Mouse (Mus musculus): ENCODE measurements around the gene Pagr1a.

Pagr1a gene

GRCm38 (mm10) chr7:127007313-127008024, 9.7 kb downstream of the Pagr1a start:
- DNase-seq (ENCODE audit: extremely low read depth, low read depth, low spot score) = no peak

- DNase-seq (ENCODE audit: extremely low read depth, low read depth, low spot score) = no peak
These were observed 12.9 kb downstream of the Pagr1a start for GRCm38 (mm10) chr7:127004122-127004875.

- DNase-seq (ENCODE audit: extremely low read depth, low read depth, low spot score) = no peak
These were observed 13.5 kb downstream of the Pagr1a start for GRCm38 (mm10) chr7:127003620-127004019.

- no peak for DNase-seq (ENCODE audit: extremely low read depth, low read depth, low spot score)
These were observed 17.6 kb downstream of the Pagr1a start for GRCm38 (mm10) chr7:126999568-126999967.

- DNase-seq (ENCODE audit: extremely low read depth, low read depth, low spot score) = no peak
These were observed 20.7 kb downstream of the Pagr1a start for GRCm38 (mm10) chr7:126996449-126996848.

- no peak for DNase-seq (ENCODE audit: extremely low read depth, low read depth, low spot score)
These were observed 28.3 kb downstream of the Pagr1a start for GRCm38 (mm10) chr7:126988816-126989215.

GRCm38 (mm10) chr7:126986319-126986718, 30.8 kb downstream of the Pagr1a start:
- no peak for DNase-seq (ENCODE audit: extremely low read depth, low read depth, low spot score)

- no peak for DNase-seq (ENCODE audit: extremely low read depth, low read depth, low spot score)
These were observed 32.3 kb downstream of the Pagr1a start for GRCm38 (mm10) chr7:126984667-126985444.

GRCm38 (mm10) chr7:126983113-126983512, 34.0 kb downstream of the Pagr1a start:
- peak; percentile 67 for DNase-seq (ENCODE audit: extremely low read depth, low read depth, low spot score)

GRCm38 (mm10) chr7:126982054-126982453, 35.1 kb downstream of the Pagr1a start:
- DNase-seq (ENCODE audit: extremely low read depth, low read depth, low spot score) = no peak

- no peak for DNase-seq (ENCODE audit: extremely low read depth, low read depth, low spot score)
These were observed 35.6 kb downstream of the Pagr1a start for GRCm38 (mm10) chr7:126981601-126982000.

GRCm38 (mm10) chr7:126978841-126979240, 38.3 kb downstream of the Pagr1a start:
- DNase-seq (ENCODE audit: extremely low read depth, low read depth, low spot score) = no peak

GRCm38 (mm10) chr7:126976878-126977459, 40.2 kb downstream of the Pagr1a start:
- no peak for DNase-seq (ENCODE audit: extremely low read depth, low read depth, low spot score)

- DNase-seq (ENCODE audit: extremely low read depth, low read depth, low spot score) = no peak
These were observed 40.9 kb downstream of the Pagr1a start, which contains the start of gene Cdiptos for GRCm38 (mm10) chr7:126975950-126976866. Gene Cdiptos (minus strand): TSS chr7:126976098.

- no peak for DNase-seq (ENCODE audit: extremely low read depth, low read depth, low spot score)
These were observed 41.4 kb downstream of the Pagr1a start, which contains the start of gene Cdipt for GRCm38 (mm10) chr7:126975893-126975949. Gene Cdipt (plus strand): TSS chr7:126975914.

GRCm38 (mm10) chr7:126975493-126975892, 41.7 kb downstream of the Pagr1a start:
- DNase-seq (ENCODE audit: extremely low read depth, low read depth, low spot score) = no peak

GRCm38 (mm10) chr7:126967361-126967760, 49.8 kb downstream of the Pagr1a start:
- no peak for DNase-seq (ENCODE audit: extremely low read depth, low read depth, low spot score)

GRCm38 (mm10) chr7:126965568-126965967, 51.6 kb downstream of the Pagr1a start:
- DNase-seq (ENCODE audit: extremely low read depth, low read depth, low spot score) = no peak

All from fat pad, adult 2 months (tissue).